Mouse (Mus musculus): ENCODE data around the gene Tor1aip2. TPM values are rescaled to one million over a fixed set of nuclear protein-coding genes. Genes with fewer than 3 reads are reported as not detected.

Gene Tor1aip2
- total RNA-seq (2012; rRNA removed) = 94.3 and 107 TPM in 2 replicates

- TF ChIP-seq CHD2 (IDR thresholded peaks at IDR 0.05; ENCODE audit: low read depth, low read length) (no peak), ZNF384 (IDR thresholded peaks at IDR 0.05; ENCODE audit: low read depth, low read length) (peak; percentile 92)
- H3K27ac ChIP-seq (ENCODE audit: insufficient read depth, low read depth, low read length, poor library complexity, severe bottlenecking) = peak within 1 kb of the TSS; percentile 93
- no peaks in the 10 kb centered on the region for H3K9me3 ChIP-seq (ENCODE audit: control insufficient read depth, insufficient read depth, low read depth, low read length)
- H3K36me3 ChIP-seq (ENCODE audit: control insufficient read depth, insufficient read depth, low read length, poor library complexity, severe bottlenecking) = peaks cover 3% of the 10 kb centered on the region; the same call in 1 of the 2 replicates
- in situ Hi-C loops (cut with MboI; ENCODE audit: low sequenced_read_pairs in 2 of 2, unreplicated experiment in 2 of 2) = no loop called here
- peak; percentile 55 for DNase-seq (ENCODE audit: low read depth, low spot score)
- H3K4me1 ChIP-seq (ENCODE audit: control insufficient read depth in 2 of 2, insufficient read depth in 2 of 2, low read length in 2 of 2, poor library complexity in 1 of 2) = no peaks in the 10 kb centered on the region
- peak within 1 kb of the TSS; percentile 83 to 90 for H3K4me3 ChIP-seq (ENCODE audit: insufficient read depth in 1 of 2, low read depth in 1 of 2, low read length in 2 of 2, poor library complexity in 1 of 2, severe bottlenecking in 1 of 2)
- peak within 1 kb of the TSS; percentile 95 for H3K9ac ChIP-seq (ENCODE audit: insufficient read depth, low read depth, low read length, poor library complexity, severe bottlenecking)
Measured at GRCm38 (mm10) chr1:156035269-156035929, at the start of gene Tor1aip2. Gene Tor1aip2, plus strand, starts transcription at chr1:156035403.

- no peak for TF ChIP-seq HCFC1 (IDR thresholded peaks at IDR 0.05; ENCODE audit: borderline replicate concordance, insufficient read depth, low read length)
- in situ Hi-C loops (cut with MboI; ENCODE audit: low sequenced_read_pairs in 2 of 2, unreplicated experiment in 2 of 2) = no loop called here
Measured at GRCm38 (mm10) chr1:155987625-155988024, 47.6 kb upstream of the Tor1aip2 start.

GRCm38 (mm10) chr1:155989387-155989786 is 45.8 kb upstream of the Tor1aip2 start:
- Histone ChIP-seq H3K4me1 (ENCODE audit: control insufficient read depth in 2 of 2, insufficient read depth in 2 of 2, low read length in 2 of 2, poor library complexity in 1 of 2) (no peaks in the 10 kb centered on the region), H3K36me3 (ENCODE audit: control insufficient read depth, insufficient read depth, low read length, poor library complexity, severe bottlenecking) (no peaks in the 10 kb centered on the region), H3K4me3 (ENCODE audit: insufficient read depth in 1 of 2, low read depth in 1 of 2, low read length in 2 of 2, poor library complexity in 1 of 2, severe bottlenecking in 1 of 2) (no peak overlapping the region), H3K9ac (ENCODE audit: insufficient read depth, low read depth, low read length, poor library complexity, severe bottlenecking) (no peak overlapping the region), H3K9me3 (ENCODE audit: control insufficient read depth, insufficient read depth, low read depth, low read length) (no peaks in the 10 kb centered on the region), H3K27ac (ENCODE audit: insufficient read depth, low read depth, low read length, poor library complexity, severe bottlenecking) (no peak overlapping the region)
- in situ Hi-C loops (cut with MboI; ENCODE audit: low sequenced_read_pairs in 2 of 2, unreplicated experiment in 2 of 2) = no loop called here
- TF ChIP-seq CHD2 (IDR thresholded peaks at IDR 0.05; ENCODE audit: low read depth, low read length) (no peak), HCFC1 (IDR thresholded peaks at IDR 0.05; ENCODE audit: borderline replicate concordance, insufficient read depth, low read length) (no peak), MAFK (IDR thresholded peaks at IDR 0.05; ENCODE audit: insufficient read depth, low read depth, low read length) (no peak), ZNF384 (IDR thresholded peaks at IDR 0.05; ENCODE audit: low read depth, low read length) (no peak)
- DNase-seq (ENCODE audit: low read depth, low spot score) = no peak

More at GRCm38 (mm10) chr1:155987625-155988024, 47.6 kb upstream of the Tor1aip2 start:
- Histone ChIP-seq H3K4me3 (ENCODE audit: insufficient read depth in 1 of 2, low read depth in 1 of 2, low read length in 2 of 2, poor library complexity in 1 of 2, severe bottlenecking in 1 of 2) (no peak overlapping the region), H3K4me1 (ENCODE audit: control insufficient read depth in 2 of 2, insufficient read depth in 2 of 2, low read length in 2 of 2, poor library complexity in 1 of 2) (peaks cover 0 to 2% of the 10 kb centered on the region in 2 experiments; a peak in 1 of 4 replicates), H3K9ac (ENCODE audit: insufficient read depth, low read depth, low read length, poor library complexity, severe bottlenecking) (no peak overlapping the region), H3K36me3 (ENCODE audit: control insufficient read depth, insufficient read depth, low read length, poor library complexity, severe bottlenecking) (no peaks in the 10 kb centered on the region), H3K27ac (ENCODE audit: insufficient read depth, low read depth, low read length, poor library complexity, severe bottlenecking) (no peak overlapping the region), H3K9me3 (ENCODE audit: control insufficient read depth, insufficient read depth, low read depth, low read length) (no peaks in the 10 kb centered on the region)
- no peak for DNase-seq (ENCODE audit: low read depth, low spot score)

- no peak for DNase-seq (ENCODE audit: low read depth, low spot score)
- TF ChIP-seq CHD2 (IDR thresholded peaks at IDR 0.05; ENCODE audit: low read depth, low read length) (no peak), ZNF384 (IDR thresholded peaks at IDR 0.05; ENCODE audit: low read depth, low read length) (no peak), ZC3H11A (IDR thresholded peaks at IDR 0.05; ENCODE audit: borderline replicate concordance, low read depth, low read length) (no peak), HCFC1 (IDR thresholded peaks at IDR 0.05; ENCODE audit: borderline replicate concordance, insufficient read depth, low read length) (no peak), MAFK (IDR thresholded peaks at IDR 0.05; ENCODE audit: insufficient read depth, low read depth, low read length) (no peak)
- Histone ChIP-seq H3K27ac (ENCODE audit: insufficient read depth, low read depth, low read length, poor library complexity, severe bottlenecking) (no peak overlapping the region), H3K9me3 (ENCODE audit: control insufficient read depth, insufficient read depth, low read depth, low read length) (no peaks in the 10 kb centered on the region), H3K4me1 (ENCODE audit: control insufficient read depth in 2 of 2, insufficient read depth in 2 of 2, low read length in 2 of 2, poor library complexity in 1 of 2) (no peaks in the 10 kb centered on the region), H3K4me3 (ENCODE audit: insufficient read depth in 1 of 2, low read depth in 1 of 2, low read length in 2 of 2, poor library complexity in 1 of 2, severe bottlenecking in 1 of 2) (no peak overlapping the region), H3K9ac (ENCODE audit: insufficient read depth, low read depth, low read length, poor library complexity, severe bottlenecking) (no peak overlapping the region), H3K36me3 (ENCODE audit: control insufficient read depth, insufficient read depth, low read length, poor library complexity, severe bottlenecking) (no peaks in the 10 kb centered on the region)
- in situ Hi-C loops (cut with MboI; ENCODE audit: low sequenced_read_pairs in 2 of 2, unreplicated experiment in 2 of 2) = no loop called here
Measured at GRCm38 (mm10) chr1:155990391-155990790, 44.8 kb upstream of the Tor1aip2 start.

- Histone ChIP-seq H3K4me3 (ENCODE audit: insufficient read depth in 1 of 2, low read depth in 1 of 2, low read length in 2 of 2, poor library complexity in 1 of 2, severe bottlenecking in 1 of 2) (no peak overlapping the region), H3K4me1 (ENCODE audit: control insufficient read depth in 2 of 2, insufficient read depth in 2 of 2, low read length in 2 of 2, poor library complexity in 1 of 2) (no peaks in the 10 kb centered on the region), H3K36me3 (ENCODE audit: control insufficient read depth, insufficient read depth, low read length, poor library complexity, severe bottlenecking) (no peaks in the 10 kb centered on the region), H3K9ac (ENCODE audit: insufficient read depth, low read depth, low read length, poor library complexity, severe bottlenecking) (no peak overlapping the region), H3K9me3 (ENCODE audit: control insufficient read depth, insufficient read depth, low read depth, low read length) (no peaks in the 10 kb centered on the region), H3K27ac (ENCODE audit: insufficient read depth, low read depth, low read length, poor library complexity, severe bottlenecking) (no peak overlapping the region)
- in situ Hi-C loops (cut with MboI; ENCODE audit: low sequenced_read_pairs in 2 of 2, unreplicated experiment in 2 of 2) = no loop called here
- TF ChIP-seq MAFK (IDR thresholded peaks at IDR 0.05; ENCODE audit: insufficient read depth, low read depth, low read length) (no peak), ZNF384 (IDR thresholded peaks at IDR 0.05; ENCODE audit: low read depth, low read length) (no peak), CHD2 (IDR thresholded peaks at IDR 0.05; ENCODE audit: low read depth, low read length) (no peak)
- no peak for DNase-seq (ENCODE audit: low read depth, low spot score)
Measured at GRCm38 (mm10) chr1:155994524-155994923, 40.7 kb upstream of the Tor1aip2 start.

All from ES-E14 (cell line).